Mouse (Mus musculus) brain, embryonic 14.5 days (tissue): ENCODE results near the gene Gm45208. TPM values are rescaled to one million over a fixed set of nuclear protein-coding genes. Genes with fewer than 3 reads are reported as not detected.
A peak's percentile ranks its signal among the peaks of the same experiment; 100 is the strongest.

Experiments used
- DNase-seq: peaks from one replicate; pipeline ENCODE4 v3.0.0-alpha.2; 2011; ENCODE audit warnings: low read depth
- CTCF ChIP-seq: fragments of 200-500 bp; IDR thresholded peaks from 2 replicates; pipeline ENCODE4 v1.5.1; 2012; ENCODE audit warnings: inconsistent platforms, mild to moderate bottlenecking, moderate library complexity, borderline replicate concordance; ENCODE audit not compliant: insufficient read depth, insufficient read length; ENCODE audit errors: extremely low read depth
- POLR2A ChIP-seq: fragments of 200-500 bp; IDR thresholded peaks from 2 replicates; pipeline ENCODE4 v1.6.1; 2012; ENCODE audit warnings: mild to moderate bottlenecking, inconsistent platforms, borderline replicate concordance; ENCODE audit not compliant: poor library complexity, insufficient read depth, insufficient read length, severe bottlenecking; ENCODE audit errors: extremely low read depth
- polyA plus RNA-seq: library from polyadenylated mRNA; depleted of rRNA; stranded (reverse); fragments of >200 nt; gene quantifications from 2 replicates; pipeline ENCODE4 v1.2.3, GENCODE M21; 2012

The Gm45208 gene
- polyA plus RNA-seq, 1 experiment, result 0.63 TPM

DNA sequence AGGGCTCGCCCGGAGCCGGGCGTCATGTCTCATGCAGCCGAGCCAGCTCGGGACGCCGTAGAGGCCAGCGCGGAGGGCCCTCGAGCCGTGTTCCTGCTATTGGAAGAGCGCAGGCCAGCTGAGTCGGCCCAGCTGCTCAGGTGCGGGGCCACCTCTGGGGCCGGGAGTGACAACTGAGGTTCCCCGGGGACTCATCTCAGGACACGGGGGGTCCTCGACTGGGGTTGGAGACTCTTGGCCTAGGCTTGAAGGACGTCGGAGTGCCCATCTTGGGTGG is 40.8 kb downstream of the Gm45208 start:
- TF ChIP-seq CTCF, result no peak
- TF ChIP-seq POLR2A, result no peak
- DNase-seq, result no peak

GRCm38 (mm10) chrX:7763631-7764393 is 41.8 kb downstream of the Gm45208 start:
- TF ChIP-seq CTCF, result no peak
- TF ChIP-seq POLR2A, result no peak
- no peak for DNase-seq

DNA sequence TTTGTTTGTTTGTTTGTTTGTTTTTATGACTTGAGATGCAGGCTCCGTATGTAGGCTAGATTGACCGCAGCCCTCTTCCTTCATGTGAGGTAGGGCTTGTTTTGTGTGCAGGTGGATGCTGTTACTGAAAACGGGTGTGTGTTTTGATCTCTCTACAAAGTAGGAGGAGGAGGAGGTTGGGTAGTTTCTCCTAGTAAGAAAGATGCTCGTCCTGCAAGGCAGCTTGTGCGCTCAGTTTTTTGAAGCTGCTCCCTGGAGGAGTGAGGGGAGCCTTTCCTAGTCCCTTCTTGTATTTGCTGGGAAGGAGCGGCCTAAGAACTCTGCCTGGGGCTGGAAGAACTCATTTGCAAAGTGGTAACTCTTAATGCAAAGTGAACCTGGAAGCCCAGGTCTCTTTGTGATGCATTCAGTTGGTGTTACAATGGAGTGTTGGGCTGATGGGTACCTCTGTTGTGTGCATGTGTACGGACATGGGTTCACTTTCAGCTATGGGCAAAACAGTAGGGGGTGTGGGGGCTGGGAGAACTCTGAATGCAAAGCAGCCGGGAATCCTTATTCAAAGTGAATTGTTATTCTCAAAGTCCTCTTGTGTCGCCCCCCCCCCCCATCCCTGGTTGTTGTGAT is 42.7 kb downstream of the Gm45208 start:
- TF ChIP-seq CTCF (no peak), POLR2A (no peak)
- DNase-seq, result no peak

DNA sequence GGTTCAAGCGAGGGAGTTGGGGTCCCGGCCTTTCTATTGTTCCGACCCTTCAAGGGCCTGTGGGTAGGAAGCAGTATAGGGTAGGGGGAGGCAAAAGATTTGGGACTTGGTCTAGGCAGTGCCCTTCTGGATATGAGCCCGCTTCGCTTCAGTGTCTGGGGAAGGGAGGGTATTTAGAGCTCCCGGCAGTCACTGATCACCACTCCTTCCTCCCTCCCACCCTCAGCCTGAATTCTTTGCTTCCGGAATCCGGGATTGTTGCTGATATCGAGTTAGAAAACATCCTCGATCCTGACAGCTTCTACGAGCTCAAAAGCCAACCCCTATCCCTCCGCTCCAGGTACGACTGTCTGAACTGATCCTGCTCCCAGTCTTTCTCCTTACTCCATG is 43.2 kb downstream of the Gm45208 start:
- TF ChIP-seq CTCF, result no peak
- TF ChIP-seq POLR2A, result no peak
- no peak for DNase-seq

DNA sequence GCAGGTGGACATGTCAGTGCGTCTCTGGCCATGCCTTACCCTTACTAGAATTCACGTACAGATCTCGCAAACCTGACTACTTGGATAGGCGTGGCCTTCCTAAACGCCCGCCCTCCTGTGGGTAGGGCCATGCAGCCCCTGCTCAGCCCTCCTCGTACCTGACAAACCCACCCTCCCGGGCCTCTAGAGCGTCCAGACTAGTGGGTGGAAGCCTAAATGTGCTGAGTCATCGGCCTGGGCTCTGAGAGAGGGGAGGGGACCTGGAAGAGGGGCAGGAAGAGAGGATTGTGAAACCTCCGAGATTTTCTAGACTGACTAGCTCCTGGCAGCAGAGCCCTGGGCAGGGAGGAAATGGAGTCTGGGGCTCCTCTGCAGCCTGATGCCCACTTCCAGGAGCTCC is 43.7 kb downstream of the Gm45208 start:
- TF ChIP-seq POLR2A (no peak), CTCF (no peak)
- peak; percentile 48 for DNase-seq

- TF ChIP-seq CTCF (no peak), POLR2A (no peak)
- DNase-seq, result no peak
Measured at GRCm38 (mm10) chrX:7769302-7770017, 47.4 kb downstream of the Gm45208 start.

GRCm38 (mm10) chrX:7772766-7773165 is 50.7 kb downstream of the Gm45208 start:
- no peak for DNase-seq

GRCm38 (mm10) chrX:7775501-7776205 is 53.6 kb downstream of the Gm45208 start:
- TF ChIP-seq CTCF, result no peak
- no peak for TF ChIP-seq POLR2A
- no peak for DNase-seq

More at GRCm38 (mm10) chrX:7772766-7773165, 50.7 kb downstream of the Gm45208 start:
- peak; percentile 28; the same call in 1 of the 2 replicates for TF ChIP-seq CTCF
- TF ChIP-seq POLR2A, result no peak

- TF ChIP-seq CTCF (peak; percentile 74), POLR2A (no peak)
- DNase-seq, result peak; percentile 52
Measured at GRCm38 (mm10) chrX:7776329-7777082, 54.5 kb downstream of the Gm45208 start.

- no peak for DNase-seq
- no peak for TF ChIP-seq POLR2A
- no peak for TF ChIP-seq CTCF
Measured at GRCm38 (mm10) chrX:7778450-7779244, 56.6 kb downstream of the Gm45208 start.
